Mouse (Mus musculus): ENCODE data around the gene Macc1. TPM values are rescaled to one million over a fixed set of nuclear protein-coding genes. Genes with fewer than 3 reads are reported as not detected.

Macc1 gene
- polyA plus RNA-seq, 1 experiment from 2014 or later, result 0.05 TPM

Other genes starting within 250 kb of the Macc1 start
- gene Itgb8, start 75.5 kb upstream of the Macc1 start, polyA plus RNA-seq (2015; fragmentation: Nextera tagmentation; extraction: Ambion mirVana), result 6.0 and 6.8 TPM in 2 replicates

Measured in neural tube, embryonic 15.5 days (tissue).